Mouse (Mus musculus): Measurements from ENCODE around the gene Flad1.

The Flad1 gene

GRCm38 (mm10) chr3:89351271-89351670 lies 60.4 kb downstream of the Flad1 start:
- no peak for DNase-seq (ENCODE audit: low read depth, low spot score)

All from brain, embryonic 18.5 days (tissue).